Mouse (Mus musculus): Measurements from ENCODE around the gene Washc2. TPM values are rescaled to one million over a fixed set of nuclear protein-coding genes. Genes with fewer than 3 reads are reported as not detected.

Washc2 gene
- polyA plus RNA-seq, 1 experiment from 2014 or later, result 30.3 TPM

DNA sequence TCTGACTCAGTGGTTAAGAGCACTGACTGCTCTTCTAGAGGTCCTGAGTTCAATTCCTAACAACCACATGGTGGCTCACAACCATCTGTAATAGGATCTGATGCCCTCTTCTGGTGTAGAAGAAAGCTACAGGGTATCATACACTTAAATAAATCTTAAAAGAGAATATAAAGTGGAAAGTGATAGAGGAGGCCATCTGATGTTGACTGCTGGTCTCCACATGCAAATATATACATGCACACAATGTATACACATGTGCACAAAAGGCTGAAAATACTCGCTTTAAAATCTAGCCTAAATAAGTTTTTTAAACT, 59.2 kb downstream of the Washc2 start:
- Histone ChIP-seq H3K4me2 (ENCODE audit: low read depth, low read length) (no peak overlapping the region), H3K4me3 (ENCODE audit: low read length) (no peak overlapping the region), H3K9ac (ENCODE audit: low read length) (no peak overlapping the region), H3K4me1 (ENCODE audit: control insufficient read depth, insufficient read depth, low read length) (0 out of 2 replicates have a peak, but pooled peaks cover 3% of the 10 kb centered on the region), H3K27ac (ENCODE audit: low read length) (no peak overlapping the region), H3K9me3 (replicated peaks; ENCODE audit: control insufficient read depth, low read length) (no peaks in the 10 kb centered on the region), H3K36me3 (ENCODE audit: control insufficient read depth, insufficient read depth) (0 out of 2 replicates have a peak, but pooled peaks cover 5% of the 10 kb centered on the region), H3K27me3 (ENCODE audit: control insufficient read depth, insufficient read depth, low read length) (no peaks in the 10 kb centered on the region)
- WGBS, result 83% methylated on average over 1 of the region's 1 CpGs
- ATAC-seq (replicated peaks; ENCODE audit: extremely low read depth, insufficient read depth, low FRiP score), result no peak

DNA sequence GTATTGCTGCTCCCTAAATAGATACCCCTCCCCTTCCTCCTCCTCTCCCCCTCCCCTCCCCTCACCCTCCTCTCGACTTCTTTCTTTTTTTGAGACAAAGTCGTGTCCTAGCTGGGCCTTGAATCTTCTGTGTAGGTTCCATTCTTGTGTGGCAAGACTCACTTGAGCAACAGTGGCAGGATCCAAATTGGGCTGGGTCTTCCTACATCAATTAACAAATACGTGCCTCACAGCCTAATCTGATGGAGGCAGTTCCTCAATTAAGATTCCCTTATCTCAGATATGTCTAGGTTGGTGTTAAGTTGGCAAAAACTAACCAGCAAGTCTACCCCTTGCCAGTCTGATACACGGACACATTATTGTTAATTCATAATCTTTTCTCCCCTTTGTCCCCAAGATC, 67.9 kb downstream of the Washc2 start:
- no peaks in the 10 kb centered on the region for H3K9me3 ChIP-seq (replicated peaks; ENCODE audit: control insufficient read depth, low read length)
- no peaks in the 10 kb centered on the region for H3K36me3 ChIP-seq (ENCODE audit: control insufficient read depth, insufficient read depth)
- H3K9ac ChIP-seq (ENCODE audit: low read length), result no peak overlapping the region
- H3K4me2 ChIP-seq (ENCODE audit: low read depth, low read length), result no peak overlapping the region
- 63% methylated on average over 4 of the region's 4 CpGs for WGBS
- H3K4me1 ChIP-seq (ENCODE audit: control insufficient read depth, insufficient read depth, low read length), result no peaks in the 10 kb centered on the region
- H3K27me3 ChIP-seq (ENCODE audit: control insufficient read depth, insufficient read depth, low read length), result no peaks in the 10 kb centered on the region
- H3K27ac ChIP-seq (ENCODE audit: low read length), result no peak overlapping the region
- no peak overlapping the region for H3K4me3 ChIP-seq (ENCODE audit: low read length)
- no peak for ATAC-seq (replicated peaks; ENCODE audit: extremely low read depth, insufficient read depth, low FRiP score)

DNA sequence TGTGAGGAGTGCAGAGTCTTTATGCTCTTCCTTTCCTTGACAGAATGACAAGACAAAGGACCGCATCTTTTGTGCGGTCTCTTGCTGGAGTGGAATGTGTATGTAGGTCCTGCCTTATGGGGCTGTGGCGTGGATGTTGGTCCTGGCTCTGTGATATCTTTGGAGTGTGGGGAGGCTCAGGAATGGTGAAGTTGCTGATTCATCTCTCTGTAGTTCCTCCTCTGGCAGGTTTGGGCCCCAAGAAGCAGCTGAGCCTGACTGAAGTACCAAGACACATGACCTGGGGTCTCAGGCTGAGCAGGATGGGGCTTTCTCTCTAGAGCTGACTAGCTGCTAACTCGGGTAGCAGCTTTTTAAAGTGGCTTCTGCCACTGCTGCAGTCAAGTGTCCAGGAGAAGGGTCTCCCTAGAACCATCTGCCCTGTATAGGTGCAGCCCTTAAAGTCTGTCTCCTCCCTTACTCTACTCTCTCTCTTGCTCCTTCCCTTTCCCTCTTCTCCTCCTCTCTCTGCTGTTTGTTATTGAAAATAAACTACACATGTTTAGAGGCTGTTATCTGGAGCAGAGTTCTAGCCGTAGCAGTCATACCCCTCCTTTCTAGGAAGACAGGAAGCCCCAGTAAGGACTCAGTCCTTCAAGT, 71.0 kb downstream of the Washc2 start:
- Histone ChIP-seq H3K4me2 (ENCODE audit: low read depth, low read length) (no peak overlapping the region), H3K36me3 (ENCODE audit: control insufficient read depth, insufficient read depth) (no peaks in the 10 kb centered on the region), H3K27me3 (ENCODE audit: control insufficient read depth, insufficient read depth, low read length) (no peaks in the 10 kb centered on the region), H3K27ac (ENCODE audit: low read length) (no peak overlapping the region), H3K9ac (ENCODE audit: low read length) (no peak overlapping the region), H3K9me3 (replicated peaks; ENCODE audit: control insufficient read depth, low read length) (no peaks in the 10 kb centered on the region), H3K4me1 (ENCODE audit: control insufficient read depth, insufficient read depth, low read length) (no peaks in the 10 kb centered on the region), H3K4me3 (ENCODE audit: low read length) (no peak overlapping the region)
- no peak for ATAC-seq (replicated peaks; ENCODE audit: extremely low read depth, insufficient read depth, low FRiP score)
- 66% methylated on average over 5 of the region's 5 CpGs for WGBS

DNA sequence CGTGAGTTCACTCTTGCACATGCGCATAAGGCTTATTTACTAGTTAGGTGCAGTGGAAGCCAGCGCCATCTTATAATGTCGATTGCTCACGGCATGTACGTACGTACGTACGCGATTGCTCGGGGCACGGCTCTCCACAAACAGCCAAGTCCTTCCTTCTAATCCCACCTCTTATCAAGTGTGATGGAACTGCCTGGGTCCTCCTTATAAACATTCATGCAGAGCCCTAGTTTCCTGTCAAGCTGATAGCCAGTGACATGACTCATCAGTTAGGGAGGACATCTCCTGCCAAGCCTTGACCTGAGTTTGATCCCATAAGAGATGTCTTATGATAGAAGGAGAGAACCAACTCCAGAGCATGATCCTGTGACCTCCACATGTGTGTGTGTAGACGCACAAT, 73.2 kb downstream of the Washc2 start:
- Histone ChIP-seq H3K36me3 (ENCODE audit: control insufficient read depth, insufficient read depth) (no peaks in the 10 kb centered on the region), H3K4me1 (ENCODE audit: control insufficient read depth, insufficient read depth, low read length) (no peaks in the 10 kb centered on the region), H3K27ac (ENCODE audit: low read length) (no peak overlapping the region), H3K27me3 (ENCODE audit: control insufficient read depth, insufficient read depth, low read length) (no peaks in the 10 kb centered on the region), H3K4me3 (ENCODE audit: low read length) (no peak overlapping the region), H3K9ac (ENCODE audit: low read length) (no peak overlapping the region), H3K9me3 (replicated peaks; ENCODE audit: control insufficient read depth, low read length) (no peaks in the 10 kb centered on the region), H3K4me2 (ENCODE audit: low read depth, low read length) (no peak overlapping the region)
- ATAC-seq (replicated peaks; ENCODE audit: extremely low read depth, insufficient read depth, low FRiP score), result no peak
- WGBS, result 87% methylated on average over 13 of the region's 13 CpGs

DNA sequence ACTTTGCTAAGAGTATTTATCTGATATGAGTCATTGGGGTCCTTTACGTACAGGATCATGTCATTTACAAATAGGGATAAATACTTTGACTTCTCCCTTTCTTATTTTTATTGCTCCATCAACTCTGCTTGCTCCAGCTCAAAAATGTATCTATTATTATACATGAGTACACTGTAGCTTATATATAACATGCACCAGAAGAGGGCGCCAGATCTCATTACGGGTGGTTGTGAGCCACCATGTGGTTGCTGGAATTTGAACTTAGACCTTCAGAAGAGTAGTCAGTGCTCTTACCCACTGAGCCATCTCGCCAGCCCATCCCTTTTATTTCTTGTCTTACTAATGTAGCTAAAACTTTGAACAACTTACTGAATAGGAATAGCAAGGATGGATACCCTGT, 74.7 kb downstream of the Washc2 start:
- H3K9ac ChIP-seq (ENCODE audit: low read length), result no peak overlapping the region
- 52% methylated on average over 4 of the region's 4 CpGs for WGBS
- no peaks in the 10 kb centered on the region for H3K4me1 ChIP-seq (ENCODE audit: control insufficient read depth, insufficient read depth, low read length)
- H3K36me3 ChIP-seq (ENCODE audit: control insufficient read depth, insufficient read depth), result no peaks in the 10 kb centered on the region
- H3K4me2 ChIP-seq (ENCODE audit: low read depth, low read length), result no peak overlapping the region
- no peak overlapping the region for H3K4me3 ChIP-seq (ENCODE audit: low read length)
- no peak for ATAC-seq (replicated peaks; ENCODE audit: extremely low read depth, insufficient read depth, low FRiP score)
- no peaks in the 10 kb centered on the region for H3K9me3 ChIP-seq (replicated peaks; ENCODE audit: control insufficient read depth, low read length)
- H3K27me3 ChIP-seq (ENCODE audit: control insufficient read depth, insufficient read depth, low read length), result no peaks in the 10 kb centered on the region
- no peak overlapping the region for H3K27ac ChIP-seq (ENCODE audit: low read length)

DNA sequence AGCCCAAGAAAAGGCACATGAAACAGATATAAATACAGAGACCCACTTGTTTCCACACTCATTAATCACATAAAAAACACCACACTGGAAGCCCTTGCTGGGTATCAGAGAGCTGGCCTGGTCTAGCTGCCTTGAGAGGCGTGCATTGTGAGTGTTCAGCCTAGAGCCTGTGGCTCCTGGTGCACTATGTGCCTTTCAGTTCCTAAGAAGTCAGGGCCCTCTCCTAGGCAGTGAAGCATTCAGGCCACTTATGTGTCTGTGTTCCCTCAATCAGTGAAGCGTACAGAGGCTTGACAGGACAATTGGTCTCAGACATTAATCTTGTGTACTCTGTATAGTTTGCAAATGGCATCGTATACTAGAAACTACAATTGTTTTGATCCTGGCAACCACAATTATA, 75.4 kb downstream of the Washc2 start:
- H3K4me2 ChIP-seq (ENCODE audit: low read depth, low read length), result no peak overlapping the region
- H3K27me3 ChIP-seq (ENCODE audit: control insufficient read depth, insufficient read depth, low read length), result no peaks in the 10 kb centered on the region
- H3K27ac ChIP-seq (ENCODE audit: low read length), result no peak overlapping the region
- H3K9me3 ChIP-seq (replicated peaks; ENCODE audit: control insufficient read depth, low read length), result no peaks in the 10 kb centered on the region
- no peak overlapping the region for H3K9ac ChIP-seq (ENCODE audit: low read length)
- ATAC-seq (replicated peaks; ENCODE audit: extremely low read depth, insufficient read depth, low FRiP score), result no peak
- H3K4me3 ChIP-seq (ENCODE audit: low read length), result no peak overlapping the region
- WGBS, result 76% methylated on average over 3 of the region's 3 CpGs
- no peaks in the 10 kb centered on the region for H3K36me3 ChIP-seq (ENCODE audit: control insufficient read depth, insufficient read depth)
- H3K4me1 ChIP-seq (ENCODE audit: control insufficient read depth, insufficient read depth, low read length), result no peaks in the 10 kb centered on the region

DNA sequence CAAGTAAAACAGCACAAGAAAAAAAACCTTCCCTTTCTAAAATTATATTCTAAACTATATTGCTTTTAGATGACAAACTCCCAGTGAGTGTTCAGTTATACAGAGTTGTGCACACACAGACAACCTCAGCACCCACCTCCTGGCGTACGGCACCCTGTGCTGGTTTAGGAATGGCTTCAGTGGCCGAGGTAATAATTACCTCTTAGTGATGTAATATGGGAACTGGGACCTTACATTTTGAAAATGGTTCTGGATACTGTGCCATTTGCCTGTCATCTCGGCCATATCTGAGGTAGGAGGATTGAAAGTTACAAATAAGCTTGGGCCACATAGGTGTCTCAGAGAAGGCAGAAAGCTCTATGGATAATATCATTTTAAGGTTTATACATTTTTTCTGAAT, 78.5 kb downstream of the Washc2 start:
- H3K4me3 ChIP-seq (ENCODE audit: low read length), result no peak overlapping the region
- no peaks in the 10 kb centered on the region for H3K9me3 ChIP-seq (replicated peaks; ENCODE audit: control insufficient read depth, low read length)
- no peak overlapping the region for H3K27ac ChIP-seq (ENCODE audit: low read length)

DNA sequence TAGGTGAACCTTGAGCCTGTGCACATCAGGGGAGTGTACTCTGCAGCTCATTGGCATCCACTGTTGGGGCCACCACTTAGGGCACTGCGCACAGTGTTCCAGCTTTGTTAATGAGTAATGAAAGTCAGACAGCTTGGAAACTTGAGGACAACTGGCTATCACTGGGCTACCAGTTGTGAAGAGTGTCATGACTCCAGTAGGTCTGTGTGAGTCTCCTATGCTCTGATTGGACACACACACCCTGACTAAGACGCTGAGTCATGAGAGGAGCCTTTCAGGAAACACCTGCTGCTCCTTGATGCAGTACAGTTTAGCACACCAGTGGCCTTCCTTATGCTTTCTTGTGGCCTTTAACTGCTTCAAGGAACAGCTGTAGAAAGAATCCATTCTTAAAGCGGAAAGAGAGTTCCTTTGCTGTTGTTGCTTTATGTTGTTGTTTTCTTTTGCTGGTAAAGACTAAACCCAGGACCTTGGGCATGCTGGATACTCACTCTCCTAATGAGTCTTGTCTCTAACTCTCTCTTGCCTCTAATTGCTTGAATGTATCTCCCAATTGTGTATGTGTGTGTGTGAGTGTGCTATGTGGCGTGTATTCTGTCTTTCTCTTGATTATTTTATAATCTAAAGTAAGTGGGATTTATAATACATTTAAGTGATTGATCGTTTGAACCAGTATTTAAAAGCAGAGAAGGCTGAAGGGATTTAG, 79.2 kb downstream of the Washc2 start:
- peak; percentile 67 for ATAC-seq (replicated peaks; ENCODE audit: extremely low read depth, insufficient read depth, low FRiP score)
- H3K4me2 ChIP-seq (ENCODE audit: low read depth, low read length), result no peak overlapping the region
- H3K9me3 ChIP-seq (replicated peaks; ENCODE audit: control insufficient read depth, low read length), result no peaks in the 10 kb centered on the region
- no peaks in the 10 kb centered on the region for H3K4me1 ChIP-seq (ENCODE audit: control insufficient read depth, insufficient read depth, low read length)
- no peak overlapping the region for H3K9ac ChIP-seq (ENCODE audit: low read length)
- no peaks in the 10 kb centered on the region for H3K27me3 ChIP-seq (ENCODE audit: control insufficient read depth, insufficient read depth, low read length)
- no peak overlapping the region for H3K27ac ChIP-seq (ENCODE audit: low read length)
- no peak overlapping the region for H3K4me3 ChIP-seq (ENCODE audit: low read length)
- 70% methylated on average over 5 of the region's 5 CpGs for WGBS
- H3K36me3 ChIP-seq (ENCODE audit: control insufficient read depth, insufficient read depth), result no peaks in the 10 kb centered on the region

More for the DNA sequence above, 78.5 kb downstream of the Washc2 start:
- Histone ChIP-seq H3K9ac (ENCODE audit: low read length) (no peak overlapping the region), H3K4me2 (ENCODE audit: low read depth, low read length) (no peak overlapping the region), H3K27me3 (ENCODE audit: control insufficient read depth, insufficient read depth, low read length) (no peaks in the 10 kb centered on the region), H3K36me3 (ENCODE audit: control insufficient read depth, insufficient read depth) (no peaks in the 10 kb centered on the region), H3K4me1 (ENCODE audit: control insufficient read depth, insufficient read depth, low read length) (no peaks in the 10 kb centered on the region)
- ATAC-seq (replicated peaks; ENCODE audit: extremely low read depth, insufficient read depth, low FRiP score), result no peak
- WGBS, result 84% methylated on average over 4 of the region's 4 CpGs

DNA sequence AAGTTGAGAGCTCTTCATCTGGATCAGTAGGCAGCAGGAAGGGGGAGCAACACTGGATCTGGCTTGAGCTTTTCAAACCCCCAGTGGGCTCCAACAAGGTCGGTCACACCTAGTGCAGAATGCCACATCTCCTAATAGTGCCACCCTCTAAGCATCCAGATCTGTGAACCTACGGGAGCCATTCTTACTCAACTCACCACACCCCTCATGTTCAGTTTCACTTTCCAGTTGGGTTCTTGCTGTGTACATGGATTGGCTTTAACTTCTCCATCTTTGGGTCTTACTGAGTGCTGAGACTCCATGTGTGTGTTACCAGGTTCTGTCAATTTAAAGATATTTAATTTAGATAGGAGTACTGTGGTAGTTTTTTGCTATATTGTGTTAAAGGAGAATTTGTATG, 103.6 kb downstream of the Washc2 start:
- H3K27ac ChIP-seq (ENCODE audit: low read length), result no peak overlapping the region
- no peaks in the 10 kb centered on the region for H3K9me3 ChIP-seq (replicated peaks; ENCODE audit: control insufficient read depth, low read length)
- H3K9ac ChIP-seq (ENCODE audit: low read length), result no peak overlapping the region
- no peaks in the 10 kb centered on the region for H3K36me3 ChIP-seq (ENCODE audit: control insufficient read depth, insufficient read depth)
- H3K4me3 ChIP-seq (ENCODE audit: low read length), result no peak overlapping the region
- H3K27me3 ChIP-seq (ENCODE audit: control insufficient read depth, insufficient read depth, low read length), result no peaks in the 10 kb centered on the region
- no peak for ATAC-seq (replicated peaks; ENCODE audit: extremely low read depth, insufficient read depth, low FRiP score)
- H3K4me1 ChIP-seq (ENCODE audit: control insufficient read depth, insufficient read depth, low read length), result no peaks in the 10 kb centered on the region
- WGBS, result 83% methylated on average over 2 of the region's 2 CpGs
- no peak overlapping the region for H3K4me2 ChIP-seq (ENCODE audit: low read depth, low read length)
